Mouse (Mus musculus): ENCODE results near the gene Tmem223. TPM values are rescaled to one million over a fixed set of nuclear protein-coding genes. Genes with fewer than 3 reads are reported as not detected.

Tmem223 gene
- polyA plus RNA-seq, 1 experiment: 21.4 TPM

DNA sequence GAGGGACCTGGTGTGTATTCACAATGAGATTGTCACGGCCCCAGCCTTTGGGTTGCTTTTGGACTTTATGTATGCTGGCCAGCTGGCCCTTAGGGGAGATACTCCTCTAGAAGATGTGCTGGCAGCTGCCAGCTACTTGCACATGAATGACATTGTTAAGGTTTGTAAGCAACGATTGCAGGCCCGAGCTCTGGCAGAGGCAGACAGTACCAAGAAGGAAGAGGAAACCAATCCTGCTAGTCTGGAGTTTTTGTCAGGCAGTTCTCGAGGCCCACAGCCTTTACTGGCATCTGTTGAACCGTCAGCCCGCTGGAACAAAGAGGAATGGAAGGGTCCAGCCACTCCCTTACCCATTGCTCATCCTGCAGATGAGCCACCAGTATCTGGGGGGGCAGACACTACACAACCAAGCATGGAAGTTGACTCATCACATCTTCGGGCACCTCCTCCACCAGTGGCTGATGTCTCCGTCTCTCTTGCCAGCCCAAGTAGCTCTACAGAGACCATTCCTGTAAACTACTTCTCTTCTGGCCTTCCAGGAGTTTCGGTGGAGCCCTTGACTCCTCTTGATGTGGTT, 32.5 kb downstream of the Tmem223 start:
- Histone ChIP-seq H3K27ac (ENCODE audit: insufficient read depth, low read length) (peak overlapping the region; percentile 12; the same call in 1 of the 2 replicates), H3K4me3 (ENCODE audit: low read depth, low read length) (peak overlapping the region; percentile 22), H3K9ac (ENCODE audit: low read depth, poor library complexity, severe bottlenecking) (no peak overlapping the region; the same call in 1 of the 2 replicates), H3K4me1 (ENCODE audit: control insufficient read depth, insufficient read depth, low read length) (no peaks in the 10 kb centered on the region), H3K27me3 (ENCODE audit: control insufficient read depth, insufficient read depth, low read length, poor library complexity, severe bottlenecking) (no peaks in the 10 kb centered on the region), H3K9me3 (replicated peaks; ENCODE audit: control insufficient read depth, insufficient read depth, low read length, poor library complexity, severe bottlenecking) (no peaks in the 10 kb centered on the region), H3K36me3 (ENCODE audit: control insufficient read depth, insufficient read depth, low read length, poor library complexity, severe bottlenecking) (peaks cover 12% of the 10 kb centered on the region)
- no peak for TF ChIP-seq POLR2A (IDR thresholded peaks at IDR 0.05; ENCODE audit: insufficient read depth, low read length)
- no peak for TF ChIP-seq CTCF (IDR thresholded peaks at IDR 0.05; ENCODE audit: low read depth, low read length)
- no peak for TF ChIP-seq EP300 (IDR thresholded peaks at IDR 0.05; ENCODE audit: insufficient read depth, low read depth, low read length)

DNA sequence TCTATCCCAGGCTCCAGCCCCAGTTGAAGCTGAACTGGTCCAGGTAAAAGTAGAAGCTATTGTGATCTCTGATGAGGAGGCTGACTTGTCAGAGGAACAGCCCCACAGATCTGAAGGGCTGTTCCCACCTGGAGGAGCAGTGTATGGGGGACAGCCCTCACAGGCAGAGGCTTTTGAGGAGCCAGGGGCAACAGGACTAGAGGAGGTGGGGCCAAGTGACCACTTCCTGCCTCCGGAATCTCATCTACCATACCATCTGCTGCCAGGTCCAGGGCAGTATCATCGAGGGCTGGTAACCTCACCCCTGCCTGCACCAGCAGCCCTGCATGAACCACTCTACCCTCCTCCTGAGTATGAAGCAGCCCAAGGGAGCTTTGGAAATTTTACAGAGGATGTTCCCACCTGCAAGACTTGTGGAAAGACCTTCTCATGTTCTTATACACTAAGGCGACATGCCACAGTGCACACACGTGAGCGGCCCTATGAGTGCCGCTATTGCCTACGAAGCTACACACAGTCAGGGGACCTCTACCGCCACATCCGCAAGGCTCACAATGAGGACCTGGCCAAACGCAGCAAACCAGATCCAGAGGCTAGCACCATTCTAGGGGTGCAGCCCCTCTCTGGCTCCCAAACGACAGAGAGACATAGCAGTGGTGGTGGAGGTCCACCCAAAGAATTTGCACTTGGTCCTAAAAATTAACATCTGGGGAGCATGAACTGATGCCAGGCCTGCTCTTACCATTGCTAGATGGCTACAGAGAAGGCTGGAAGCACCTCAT, 33.3 kb downstream of the Tmem223 start:
- no peaks in the 10 kb centered on the region for H3K4me1 ChIP-seq (ENCODE audit: control insufficient read depth, insufficient read depth, low read length)
- TF ChIP-seq CTCF (IDR thresholded peaks at IDR 0.05; ENCODE audit: low read depth, low read length) (no peak), EP300 (IDR thresholded peaks at IDR 0.05; ENCODE audit: insufficient read depth, low read depth, low read length) (no peak), POLR2A (IDR thresholded peaks at IDR 0.05; ENCODE audit: insufficient read depth, low read length) (no peak)
- no peaks in the 10 kb centered on the region for H3K9me3 ChIP-seq (replicated peaks; ENCODE audit: control insufficient read depth, insufficient read depth, low read length, poor library complexity, severe bottlenecking)
- H3K27ac ChIP-seq (ENCODE audit: insufficient read depth, low read length): no peak overlapping the region
- H3K27me3 ChIP-seq (ENCODE audit: control insufficient read depth, insufficient read depth, low read length, poor library complexity, severe bottlenecking): no peaks in the 10 kb centered on the region
- peaks cover 16% of the 10 kb centered on the region for H3K36me3 ChIP-seq (ENCODE audit: control insufficient read depth, insufficient read depth, low read length, poor library complexity, severe bottlenecking)
- H3K9ac ChIP-seq (ENCODE audit: low read depth, poor library complexity, severe bottlenecking): no peak overlapping the region
- H3K4me3 ChIP-seq (ENCODE audit: low read depth, low read length): no peak overlapping the region

DNA sequence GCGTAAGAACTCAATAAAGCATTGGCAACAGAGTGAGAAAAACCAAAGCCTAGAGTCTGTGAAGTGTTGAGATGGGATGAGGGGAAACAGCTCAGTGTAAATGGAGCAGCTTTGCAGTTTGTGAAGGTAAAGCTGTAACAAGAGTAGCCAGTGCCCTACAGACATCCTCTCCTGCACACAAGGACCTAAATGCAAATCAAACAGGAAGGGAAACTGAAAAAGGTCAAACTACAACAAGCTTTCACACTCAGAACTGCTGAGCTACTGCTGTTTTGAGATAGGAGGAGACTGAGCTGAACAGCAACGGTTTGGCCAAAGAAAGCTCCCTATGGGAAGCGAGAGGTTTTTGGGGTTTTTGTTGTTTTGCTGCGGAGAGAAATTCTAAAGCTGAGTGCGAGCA, 36.0 kb downstream of the Tmem223 start:
- Histone ChIP-seq H3K36me3 (ENCODE audit: control insufficient read depth, insufficient read depth, low read length, poor library complexity, severe bottlenecking) (peaks cover 37% of the 10 kb centered on the region), H3K4me1 (ENCODE audit: control insufficient read depth, insufficient read depth, low read length) (no peaks in the 10 kb centered on the region), H3K27me3 (ENCODE audit: control insufficient read depth, insufficient read depth, low read length, poor library complexity, severe bottlenecking) (no peaks in the 10 kb centered on the region), H3K4me3 (ENCODE audit: low read depth, low read length) (no peak overlapping the region), H3K27ac (ENCODE audit: insufficient read depth, low read length) (peak overlapping the region; percentile 87), H3K9me3 (replicated peaks; ENCODE audit: control insufficient read depth, insufficient read depth, low read length, poor library complexity, severe bottlenecking) (no peaks in the 10 kb centered on the region), H3K9ac (ENCODE audit: low read depth, poor library complexity, severe bottlenecking) (0 out of 2 replicates have a peak overlapping the region, but pooled peaks have one; percentile 26)
- TF ChIP-seq CTCF (IDR thresholded peaks at IDR 0.05; ENCODE audit: low read depth, low read length): no peak
- no peak for TF ChIP-seq POLR2A (IDR thresholded peaks at IDR 0.05; ENCODE audit: insufficient read depth, low read length)
- no peak for TF ChIP-seq EP300 (IDR thresholded peaks at IDR 0.05; ENCODE audit: insufficient read depth, low read depth, low read length)

DNA sequence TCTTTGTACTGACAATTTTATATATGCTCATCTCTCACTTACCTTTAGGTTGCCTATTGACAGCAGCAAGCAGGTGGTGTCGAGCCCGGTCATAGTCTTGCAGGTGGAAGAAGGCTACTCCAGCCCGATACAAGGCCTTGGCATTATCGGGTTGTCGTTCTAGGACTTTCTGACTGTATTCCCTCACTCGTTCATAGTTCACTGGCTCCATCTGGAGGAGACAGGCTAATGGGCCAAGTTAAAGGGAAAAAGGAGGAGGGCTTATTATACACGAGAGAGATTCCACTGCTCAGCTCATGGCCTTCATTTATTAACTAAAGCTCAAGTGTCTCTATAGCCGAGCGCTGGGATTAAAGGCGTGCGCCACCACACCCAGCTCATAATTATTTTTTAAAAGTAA, 45.0 kb downstream of the Tmem223 start:
- Histone ChIP-seq H3K4me3 (ENCODE audit: low read depth, low read length) (no peak overlapping the region), H3K27ac (ENCODE audit: insufficient read depth, low read length) (no peak overlapping the region), H3K36me3 (ENCODE audit: control insufficient read depth, insufficient read depth, low read length, poor library complexity, severe bottlenecking) (peaks cover 52% of the 10 kb centered on the region), H3K9ac (ENCODE audit: low read depth, poor library complexity, severe bottlenecking) (no peak overlapping the region), H3K27me3 (ENCODE audit: control insufficient read depth, insufficient read depth, low read length, poor library complexity, severe bottlenecking) (no peaks in the 10 kb centered on the region), H3K9me3 (replicated peaks; ENCODE audit: control insufficient read depth, insufficient read depth, low read length, poor library complexity, severe bottlenecking) (no peaks in the 10 kb centered on the region), H3K4me1 (ENCODE audit: control insufficient read depth, insufficient read depth, low read length) (no peaks in the 10 kb centered on the region)
- TF ChIP-seq CTCF (IDR thresholded peaks at IDR 0.05; ENCODE audit: low read depth, low read length): no peak
- no peak for TF ChIP-seq POLR2A (IDR thresholded peaks at IDR 0.05; ENCODE audit: insufficient read depth, low read length)
- TF ChIP-seq EP300 (IDR thresholded peaks at IDR 0.05; ENCODE audit: insufficient read depth, low read depth, low read length): no peak

GRCm38 (mm10) chr19:8817001-8817400, 46.2 kb downstream of the Tmem223 start:
- no peak overlapping the region for H3K27ac ChIP-seq (ENCODE audit: insufficient read depth, low read length)
- H3K4me3 ChIP-seq (ENCODE audit: low read depth, low read length): no peak overlapping the region
- peaks cover 43% of the 10 kb centered on the region for H3K36me3 ChIP-seq (ENCODE audit: control insufficient read depth, insufficient read depth, low read length, poor library complexity, severe bottlenecking)
- 0 out of 2 replicates have a peak overlapping the region, but pooled peaks have one; percentile 49 for H3K9ac ChIP-seq (ENCODE audit: low read depth, poor library complexity, severe bottlenecking)
- TF ChIP-seq CTCF (IDR thresholded peaks at IDR 0.05; ENCODE audit: low read depth, low read length) (no peak), EP300 (IDR thresholded peaks at IDR 0.05; ENCODE audit: insufficient read depth, low read depth, low read length) (no peak), POLR2A (IDR thresholded peaks at IDR 0.05; ENCODE audit: insufficient read depth, low read length) (no peak)
- H3K27me3 ChIP-seq (ENCODE audit: control insufficient read depth, insufficient read depth, low read length, poor library complexity, severe bottlenecking): no peaks in the 10 kb centered on the region
- H3K4me1 ChIP-seq (ENCODE audit: control insufficient read depth, insufficient read depth, low read length): peaks cover 2% of the 10 kb centered on the region
- no peaks in the 10 kb centered on the region for H3K9me3 ChIP-seq (replicated peaks; ENCODE audit: control insufficient read depth, insufficient read depth, low read length, poor library complexity, severe bottlenecking)

DNA sequence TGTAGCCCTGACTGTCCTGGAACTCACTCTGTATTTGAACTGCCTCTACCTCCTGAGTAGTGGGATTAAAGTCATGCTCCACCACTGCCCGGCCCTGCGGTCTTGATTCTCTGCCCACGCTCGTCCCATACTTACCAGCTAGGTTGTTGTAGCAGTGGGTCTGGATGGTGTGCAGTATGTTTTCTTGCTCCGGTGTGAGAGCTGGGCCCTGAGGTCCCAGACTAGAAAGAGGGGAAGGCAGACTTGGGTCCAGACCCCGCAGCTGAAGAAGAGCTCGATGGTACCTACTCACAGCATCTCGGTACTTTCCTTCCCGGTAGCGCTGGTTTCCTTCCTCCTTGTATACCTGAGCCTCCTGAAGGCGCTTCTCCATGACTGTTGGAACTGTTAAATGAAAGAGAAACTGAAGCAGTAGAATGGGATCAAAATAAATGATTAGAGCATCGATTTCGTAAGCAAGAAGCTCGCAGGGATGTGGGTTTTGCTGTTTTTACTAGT, 47.6 kb downstream of the Tmem223 start:
- Histone ChIP-seq H3K27ac (ENCODE audit: insufficient read depth, low read length) (peak overlapping the region; percentile 96), H3K36me3 (ENCODE audit: control insufficient read depth, insufficient read depth, low read length, poor library complexity, severe bottlenecking) (peaks cover 38% of the 10 kb centered on the region), H3K27me3 (ENCODE audit: control insufficient read depth, insufficient read depth, low read length, poor library complexity, severe bottlenecking) (no peaks in the 10 kb centered on the region), H3K4me1 (ENCODE audit: control insufficient read depth, insufficient read depth, low read length) (peaks cover 2% of the 10 kb centered on the region), H3K9ac (ENCODE audit: low read depth, poor library complexity, severe bottlenecking) (peak overlapping the region; percentile 88), H3K9me3 (replicated peaks; ENCODE audit: control insufficient read depth, insufficient read depth, low read length, poor library complexity, severe bottlenecking) (no peaks in the 10 kb centered on the region), H3K4me3 (ENCODE audit: low read depth, low read length) (peak overlapping the region; percentile 92)
- TF ChIP-seq CTCF (IDR thresholded peaks at IDR 0.05; ENCODE audit: low read depth, low read length) (no peak), EP300 (IDR thresholded peaks at IDR 0.05; ENCODE audit: insufficient read depth, low read depth, low read length) (no peak), POLR2A (IDR thresholded peaks at IDR 0.05; ENCODE audit: insufficient read depth, low read length) (no peak)

Measured in ES-Bruce4 (cell line).